Mouse (Mus musculus) midbrain, postnatal 0 days (tissue): ENCODE measurements around the gene Olfr95. TPM values are rescaled to one million over a fixed set of nuclear protein-coding genes. Genes with fewer than 3 reads are reported as not detected.
A peak's percentile ranks its signal among the peaks of the same experiment; 100 is the strongest.

Source experiments
- ATAC-seq: fragments of 200-750 bp; cut with Nextera tagmentation; 2 replicates; pipeline ENCODE4 v1.8.0; 2017; ENCODE audit warnings: moderate number of reproducible peaks, mild to moderate bottlenecking, moderate TSS enrichment, moderate library complexity; ENCODE audit not compliant: low FRiP score
- DNase-seq: peaks from one replicate; pipeline ENCODE4 v3.0.0-alpha.2; 2015; ENCODE audit warnings: low spot score
- H3K27ac ChIP-seq: fragments of 300-500 bp; sonication (generic); 2 replicates; pipeline ENCODE4 v1.5.1; 2014; ENCODE audit warnings: low read depth, mild to moderate bottlenecking, low read length, mixed read lengths
- H3K27me3 ChIP-seq: fragments of 300-500 bp; sonication (generic); 2 replicates; pipeline ENCODE4 v1.6.1; 2014; ENCODE audit warnings: low read length, control low read depth, mixed read lengths; ENCODE audit not compliant: insufficient read depth
- H3K36me3 ChIP-seq: fragments of 300-500 bp; sonication (generic); 2 replicates; pipeline ENCODE4 v1.6.1; 2014; ENCODE audit warnings: low read length, control low read depth, mixed read lengths; ENCODE audit not compliant: insufficient read depth
- H3K4me1 ChIP-seq: fragments of 300-500 bp; sonication (generic); 2 replicates; pipeline ENCODE4 v1.6.1; 2014; ENCODE audit warnings: mild to moderate bottlenecking, control low read depth, antibody characterized with exemption, low read length, mixed read lengths; ENCODE audit not compliant: insufficient read depth
- H3K4me2 ChIP-seq: fragments of 300-500 bp; sonication (generic); 2 replicates; pipeline ENCODE4 v1.6.1; 2014; ENCODE audit warnings: low read depth, mild to moderate bottlenecking, low read length, mixed read lengths; ENCODE audit not compliant: poor library complexity, severe bottlenecking
- H3K4me3 ChIP-seq: fragments of 300-500 bp; sonication (generic); 2 replicates; pipeline ENCODE4 v1.5.1; 2014; ENCODE audit warnings: low read depth, mild to moderate bottlenecking, low read length, moderate library complexity
- H3K9ac ChIP-seq: fragments of 300-500 bp; sonication (generic); replicated peaks from 2 replicates; pipeline ENCODE4 v1.6.1; 2014; ENCODE audit warnings: mild to moderate bottlenecking, low read length, moderate library complexity, mixed read lengths; ENCODE audit not compliant: poor library complexity, severe bottlenecking
- H3K9me3 ChIP-seq: fragments of 300-500 bp; sonication (generic); 2 replicates; pipeline ENCODE4 v1.6.1; 2016; ENCODE audit warnings: low read length, control low read depth
- CTCF ChIP-seq: IDR thresholded peaks from 2 replicates; pipeline ENCODE4 v1.5.1; 2016; ENCODE audit warnings: antibody characterized with exemption, mild to moderate bottlenecking
- WGBS: fragments of 180-500 bp; shearing (Covaris S2); extraction: QIAGEN DNeasy Blood & Tissue Kit; methylation state at CpG from one replicate; pipeline ENCODE4 v1.1.7; 2014; 5-methylcytosine and 5-hydroxymethylcytosine counted together
- polyA plus RNA-seq: library from polyadenylated mRNA; unstranded; fragments of >200 nt; fragmentation: Nextera tagmentation; extraction: Ambion mirVana; gene quantifications from 2 replicates; pipeline ENCODE4 v1.2.1, GENCODE M21; 2015
- total RNA-seq: library from RNA; depleted of rRNA; stranded (reverse); fragments of >200 nt; gene quantifications from 2 replicates; pipeline ENCODE4 v1.2.3, GENCODE M21; 2014

Gene Olfr95
- total and polyA plus RNA-seq, 2 experiments from 2014 or later, result 0.02 TPM; not detected in 1

- 68% methylated on average over 2 of the region's 2 CpGs for WGBS
- no peak within 1 kb of the TSS for H3K4me3 ChIP-seq
- H3K36me3 ChIP-seq, result no peaks in the 10 kb centered on the region
- no peak within 1 kb of the TSS for H3K4me2 ChIP-seq
- no peaks in the 10 kb centered on the region for H3K9me3 ChIP-seq
- TF ChIP-seq CTCF, result no peak
- DNase-seq (no peak), ATAC-seq (no peak)
- H3K27me3 ChIP-seq, result peaks cover 3% of the 10 kb centered on the region; the same call in 1 of the 2 replicates
- H3K9ac ChIP-seq, result no peak within 1 kb of the TSS
- H3K27ac ChIP-seq, result no peak within 1 kb of the TSS
- no peaks in the 10 kb centered on the region for H3K4me1 ChIP-seq
Observed at GRCm38 (mm10) chr17:37200894-37201293, 12.0 kb downstream of the Olfr95 start, which contains the start of gene Olfr94. TSS of gene Olfr94 (minus strand) at chr17:37200994.

- ATAC-seq (peak; percentile 90), DNase-seq (peak; percentile 49)
- Histone ChIP-seq H3K4me3 (peak overlapping the region; percentile 67), H3K9me3 (no peaks in the 10 kb centered on the region), H3K36me3 (no peaks in the 10 kb centered on the region), H3K4me1 (no peaks in the 10 kb centered on the region), H3K9ac (peak overlapping the region; percentile 61), H3K27me3 (peaks cover 3% of the 10 kb centered on the region; the same call in 1 of the 2 replicates), H3K4me2 (peak overlapping the region; percentile 89), H3K27ac (peak overlapping the region; percentile 77)
- peak; percentile 25; the same call in 1 of the 2 replicates for TF ChIP-seq CTCF
- WGBS, result under 1% methylated on average over 73 of the region's 77 CpGs
Observed at GRCm38 (mm10) chr17:37196845-37197724, 15.8 kb downstream of the Olfr95 start.

- ATAC-seq, result no peak
- Histone ChIP-seq H3K27me3 (peaks cover 3% of the 10 kb centered on the region; the same call in 1 of the 2 replicates), H3K9ac (no peak overlapping the region), H3K4me1 (no peaks in the 10 kb centered on the region), H3K4me2 (no peak overlapping the region), H3K9me3 (no peaks in the 10 kb centered on the region), H3K27ac (no peak overlapping the region), H3K4me3 (no peak overlapping the region), H3K36me3 (no peaks in the 10 kb centered on the region)
- 89% methylated on average over 5 of the region's 5 CpGs for WGBS
- no peak for DNase-seq
- no peak for TF ChIP-seq CTCF
Observed at GRCm38 (mm10) chr17:37194782-37195181, 18.1 kb downstream of the Olfr95 start.

GRCm38 (mm10) chr17:37193656-37194055 lies 19.3 kb downstream of the Olfr95 start, which contains the start of gene Ubd:
TSS of gene Ubd (plus strand) at chr17:37193892.
- TF ChIP-seq CTCF, result no peak
- no peaks in the 10 kb centered on the region for H3K36me3 ChIP-seq
- no peak within 1 kb of the TSS for H3K9ac ChIP-seq
- no peaks in the 10 kb centered on the region for H3K9me3 ChIP-seq
- no peaks in the 10 kb centered on the region for H3K4me1 ChIP-seq
- WGBS, result 82% methylated on average over 2 of the region's 2 CpGs
- DNase-seq, result no peak
- no peak within 1 kb of the TSS for H3K27ac ChIP-seq
- peaks cover 3% of the 10 kb centered on the region; the same call in 1 of the 2 replicates for H3K27me3 ChIP-seq
- no peak within 1 kb of the TSS for H3K4me2 ChIP-seq
- no peak within 1 kb of the TSS for H3K4me3 ChIP-seq
- no peak for ATAC-seq

- DNase-seq (no peak), ATAC-seq (no peak)
- no peak overlapping the region for H3K27ac ChIP-seq
- no peak overlapping the region for H3K4me3 ChIP-seq
- no peaks in the 10 kb centered on the region for H3K36me3 ChIP-seq
- TF ChIP-seq CTCF, result no peak
- H3K9me3 ChIP-seq, result no peaks in the 10 kb centered on the region
- H3K4me1 ChIP-seq, result no peaks in the 10 kb centered on the region
- no peak overlapping the region for H3K4me2 ChIP-seq
- peaks cover 3% of the 10 kb centered on the region; the same call in 1 of the 2 replicates for H3K27me3 ChIP-seq
- H3K9ac ChIP-seq, result no peak overlapping the region
Observed at GRCm38 (mm10) chr17:37193032-37193431, 19.9 kb downstream of the Olfr95 start.

- 29% methylated on average over 2 of the region's 2 CpGs for WGBS
- no peaks in the 10 kb centered on the region for H3K9me3 ChIP-seq
- ATAC-seq (peak; percentile 66; the same call in 1 of the 2 replicates), DNase-seq (peak; percentile 74)
- H3K27me3 ChIP-seq, result no peaks in the 10 kb centered on the region
- no peak overlapping the region for H3K4me3 ChIP-seq
- no peak overlapping the region for H3K4me2 ChIP-seq
- H3K36me3 ChIP-seq, result no peaks in the 10 kb centered on the region
- H3K4me1 ChIP-seq, result no peaks in the 10 kb centered on the region
- H3K27ac ChIP-seq, result no peak overlapping the region
- TF ChIP-seq CTCF, result no peak
- H3K9ac ChIP-seq, result no peak overlapping the region
Observed at GRCm38 (mm10) chr17:37190711-37191110, 22.2 kb downstream of the Olfr95 start.
